In genomic region chr17:15088166-15088565, GRCm38 (mm10) we compare ENCODE assay signal across 12 mouse cellular contexts. TPM values are rescaled to one million over a fixed set of nuclear protein-coding genes. Genes with fewer than 3 reads are reported as not detected.
DNase-seq lines count a peak whose midpoint lies in the region; ATAC-seq and TF ChIP-seq lines count a peak whose summit lies in the region.
"Had no signal": no experiment of that assay in that cellular context is flagged by ENCODE, and none has a peak within 500 bp of the region (broad histone marks: within the 10 kb centered on the region; RNA-seq: fewer than 3 reads in every experiment).

No protein-coding gene starts in this region.

- WGBS in cerebellum, adult 2 months, result 15% methylated on average over 2 of the region's 2 CpGs
- 32% methylated on average over 2 of the region's 2 CpGs for WGBS in hindbrain, embryonic 10.5 days
- 20% methylated on average over 2 of the region's 2 CpGs for WGBS in midbrain, embryonic 14.5 days

- H3K4me2 ChIP-seq in CH12.LX (ENCODE audit: insufficient read depth, low read depth, poor library complexity, severe bottlenecking), result peak overlapping the region; percentile 26
- H3K4me2 ChIP-seq in midbrain, embryonic 14.5 days (ENCODE audit: low read length), result no peak overlapping the region

- TF ChIP-seq POLR2A in cerebellum, adult 2 months (IDR thresholded peaks at IDR 0.05; ENCODE audit: borderline replicate concordance, insufficient read depth, low read length), result no peak
- TF ChIP-seq POLR2A in CH12.LX (IDR thresholded peaks at IDR 0.05; ENCODE audit: low read depth, low read length), result no peak

- H3K27ac ChIP-seq in cerebellum, adult 2 months (ENCODE audit: insufficient read depth, low read length), result no peak overlapping the region
- H3K27ac ChIP-seq in CH12.LX (ENCODE audit: insufficient read depth, low read depth), result no peak overlapping the region
- H3K27ac ChIP-seq in hindbrain, embryonic 10.5 days, result peak overlapping the region; percentile 68
- peak overlapping the region; percentile 57 for H3K27ac ChIP-seq in midbrain, embryonic 14.5 days (replicated peaks; ENCODE audit: low read depth, low read length)
- H3K27ac ChIP-seq: left cerebral cortex, adult 2 months had no signal

- H3K4me1 ChIP-seq in cerebellum, adult 2 months (ENCODE audit: control insufficient read depth, insufficient read depth, low read length), result peaks cover 5% of the 10 kb centered on the region; the same call in 1 of the 2 replicates
- peaks cover 7 to 28% of the 10 kb centered on the region in 2 experiments; a peak in 3 of 4 replicates for H3K4me1 ChIP-seq in CH12.LX (ENCODE audit: control insufficient read depth in 1 of 2, insufficient read depth in 2 of 2)
- H3K4me1 ChIP-seq in hindbrain, embryonic 10.5 days (replicated peaks), result peaks cover 27% of the 10 kb centered on the region
- H3K4me1 ChIP-seq in midbrain, embryonic 14.5 days (ENCODE audit: control insufficient read depth, insufficient read depth, low read length), result peaks cover 16% of the 10 kb centered on the region; the same call in 1 of the 2 replicates

- no peak for TF ChIP-seq EP300 in CH12.LX (IDR thresholded peaks at IDR 0.05; ENCODE audit: low read length)

- TF ChIP-seq RAD21 in CH12.LX (IDR thresholded peaks at IDR 0.05; ENCODE audit: low read depth, low read length), result no peak

- ATAC-seq in cerebellum, adult (ENCODE audit: insufficient number of reproducible peaks, low FRiP score, low TSS enrichment), result peak; percentile 57
- ATAC-seq in midbrain, embryonic 14.5 days (ENCODE audit: low FRiP score, low TSS enrichment), result peak; percentile 32; the same call in 1 of the 2 replicates
- no peak for ATAC-seq in erythroblast, adult 5-6 weeks (replicated peaks; ENCODE audit: low FRiP score, poor library complexity, severe bottlenecking)
- ATAC-seq: Patski had no signal

- H3K36me3 ChIP-seq in CH12.LX (replicated peaks in 1 of 2; ENCODE audit: control insufficient read depth in 1 of 2, insufficient read depth in 1 of 2, low read length in 1 of 2), result no peaks in the 10 kb centered on the region
- no peaks in the 10 kb centered on the region for H3K36me3 ChIP-seq in hindbrain, embryonic 10.5 days
- no peaks in the 10 kb centered on the region for H3K36me3 ChIP-seq in midbrain, embryonic 14.5 days (ENCODE audit: control insufficient read depth, insufficient read depth, low read length)

- dilution Hi-C loops in CH12.LX (cut with MboI; ENCODE audit: extremely low pct_ligation_motif_present, extremely low pct_unique_long_range_greater_than_20kb, low sequenced_read_pairs), result no loop called here

- no peaks in the 10 kb centered on the region; the same call in 1 of the 2 replicates for H3K27me3 ChIP-seq in cerebellum, adult 2 months (ENCODE audit: control insufficient read depth, insufficient read depth, low read length)
- H3K27me3 ChIP-seq in CH12.LX (replicated peaks), result no peaks in the 10 kb centered on the region
- H3K27me3 ChIP-seq in hindbrain, embryonic 10.5 days (ENCODE audit: insufficient read depth, poor library complexity, severe bottlenecking), result peaks cover 27% of the 10 kb centered on the region
- H3K27me3 ChIP-seq in midbrain, embryonic 14.5 days (ENCODE audit: control insufficient read depth, insufficient read depth, low read length), result no peaks in the 10 kb centered on the region

- DNase-seq in cerebellum, adult 2 months, result no peak
- peak; percentile 55 for DNase-seq in CH12.LX (ENCODE audit: extremely low read depth)
- DNase-seq in hindbrain, embryonic 10.5 days (ENCODE audit: low spot score), result no peak
- peak; percentile 45 for DNase-seq in midbrain, embryonic 14.5 days
- DNase-seq in thymus, postnatal 14 days, result no peak
- DNase-seq in lung, adult 18-20 months, result no peak
- DNase-seq: kidney, adult 2 months; lung, postnatal 10 days had no signal

- no peaks in the 10 kb centered on the region for H3K9me3 ChIP-seq in CH12.LX (replicated peaks; ENCODE audit: low read length)
- no peaks in the 10 kb centered on the region for H3K9me3 ChIP-seq in hindbrain, embryonic 10.5 days
- no peaks in the 10 kb centered on the region for H3K9me3 ChIP-seq in midbrain, embryonic 14.5 days (ENCODE audit: control insufficient read depth, low read length)

- TF ChIP-seq CTCF in cerebellum, adult 2 months (IDR thresholded peaks at IDR 0.05; ENCODE audit: borderline replicate concordance, insufficient read depth, low read depth, low read length), result no peak
- TF ChIP-seq CTCF in CH12.LX (conservative IDR thresholded peaks at IDR 0.05 in 1 of 2, IDR thresholded peaks at IDR 0.05 in 1 of 2; ENCODE audit: low read depth in 2 of 2, low read length in 2 of 2), result no peak

- no peaks in the 10 kb centered on the region for H3K79me2 ChIP-seq in CH12.LX (replicated peaks; ENCODE audit: control insufficient read depth, extremely low read depth, insufficient read depth, poor library complexity, severe bottlenecking)

- H3K4me3 ChIP-seq in cerebellum, adult 2 months (replicated peaks; ENCODE audit: insufficient read depth, low read depth, low read length), result no peak overlapping the region
- H3K4me3 ChIP-seq in CH12.LX (replicated peaks in 1 of 3; ENCODE audit: low read depth in 2 of 3, low read length in 2 of 3, poor library complexity in 1 of 3), result no peak overlapping the region
- no peak overlapping the region for H3K4me3 ChIP-seq in hindbrain, embryonic 10.5 days
- no peak overlapping the region for H3K4me3 ChIP-seq in midbrain, embryonic 14.5 days (replicated peaks; ENCODE audit: low read depth, low read length)
- H3K4me3 ChIP-seq: left cerebral cortex, adult 2 months had no signal

- in situ Hi-C loops in CH12.LX (cut with MboI; ENCODE audit: low pct_ligation_motif_present, low pct_unique_long_range_greater_than_20kb, low sequenced_read_pairs), result no loop called here

- no peak overlapping the region for H3K9ac ChIP-seq in CH12.LX (ENCODE audit: insufficient read depth, low read depth)
- H3K9ac ChIP-seq in midbrain, embryonic 14.5 days (replicated peaks; ENCODE audit: low read length), result no peak overlapping the region

TF ChIP-seq in CH12.LX, 34 proteins besides CTCF, POLR2A, EP300 and RAD21:
- TF ChIP-seq SMC3 (IDR thresholded peaks at IDR 0.05; ENCODE audit: low read depth, low read length) (no peak), E2F4 (IDR thresholded peaks at IDR 0.05; ENCODE audit: insufficient replicate concordance, low read depth, low read length) (no peak), BHLHE40 (IDR thresholded peaks at IDR 0.05; ENCODE audit: low read depth, low read length) (peak; percentile 21; the same call in 1 of the 2 replicates), ETS1 (conservative IDR thresholded peaks at IDR 0.05; ENCODE audit: low read depth, low read length) (no peak), ZMIZ1 (IDR thresholded peaks at IDR 0.05; ENCODE audit: low read depth, low read length) (no peak), TBP (conservative IDR thresholded peaks at IDR 0.05; ENCODE audit: low read depth, low read length) (no peak)

RNA-seq across cellular contexts. Expression of gene Gm3448, which starts 46.8 kb away (rescaled TPM):
- polyA plus RNA-seq in cerebellum, adult 2 months (2012; rRNA removed), result 3.4 and 4.5 TPM in 2 replicates
- total RNA-seq in CH12.LX (2012; rRNA removed) (3.9 and 4.2 TPM in 2 replicates), CH12.LX (2014; rRNA removed) (3.8 and 4.8 TPM in 2 replicates)
- 1.2 and 2.0 TPM in 2 replicates for polyA plus RNA-seq in CH12.LX (2012; ENCODE audit: insufficient read length, low read depth)
- 4.1 and 4.4 TPM in 2 replicates for polyA plus RNA-seq in hindbrain, embryonic 10.5 days (2016; fragmentation: Nextera tagmentation; extraction: Ambion mirVana)
- polyA plus RNA-seq in midbrain, embryonic 14.5 days (2014; fragmentation: Nextera tagmentation; extraction: Ambion mirVana), result 3.9 and 4.3 TPM in 2 replicates
- 1.0 TPM in 1 of 2 replicates, not detected in the other for total RNA-seq in erythroblast, adult 5-6 weeks (2015; ENCODE audit: low replicate concordance)
- 2.4 and 4.8 TPM in 2 replicates for total RNA-seq in erythroblast, adult 5-6 weeks (2017; ENCODE audit: low replicate concordance)

RNA-seq across cellular contexts. Expression of gene Tcte3, which starts 46.9 kb away (rescaled TPM):
- polyA plus RNA-seq in cerebellum, adult 2 months (2012; rRNA removed), result not detected in 2 replicates
- total RNA-seq in CH12.LX (2012; rRNA removed), result 1.9 and 2.9 TPM in 2 replicates
- 1.00 TPM in 1 of 2 replicates, not detected in the other for total RNA-seq in CH12.LX (2014; rRNA removed)
- 4.2 and 5.8 TPM in 2 replicates for polyA plus RNA-seq in CH12.LX (2012; ENCODE audit: insufficient read length, low read depth)
- polyA plus RNA-seq in hindbrain, embryonic 10.5 days (2016; fragmentation: Nextera tagmentation; extraction: Ambion mirVana), result 0.72 TPM in 1 of 2 replicates, not detected in the other
- polyA plus RNA-seq in midbrain, embryonic 14.5 days (2014; fragmentation: Nextera tagmentation; extraction: Ambion mirVana), result 0.46 and 1.1 TPM in 2 replicates
- total RNA-seq in erythroblast, adult 5-6 weeks (2015; ENCODE audit: low replicate concordance), result not detected in 2 replicates
- total RNA-seq in erythroblast, adult 5-6 weeks (2017; ENCODE audit: low replicate concordance), result not detected in 2 replicates
- polyA plus RNA-seq: kidney, adult 2 months had no signal

RNA-seq across cellular contexts. Expression of gene Ermard, which starts 47.2 kb away (rescaled TPM):
- polyA plus RNA-seq in cerebellum, adult 2 months (2012; rRNA removed), result 107 and 119 TPM in 2 replicates
- total RNA-seq in CH12.LX (2012; rRNA removed) (37.1 and 38.8 TPM in 2 replicates), CH12.LX (2014; rRNA removed) (32.0 and 45.6 TPM in 2 replicates)
- 39.5 and 45.6 TPM in 2 replicates for polyA plus RNA-seq in CH12.LX (2012; ENCODE audit: insufficient read length, low read depth)
- 89.6 and 92.5 TPM in 2 replicates for polyA plus RNA-seq in hindbrain, embryonic 10.5 days (2016; fragmentation: Nextera tagmentation; extraction: Ambion mirVana)
- polyA plus RNA-seq in midbrain, embryonic 14.5 days (2014; fragmentation: Nextera tagmentation; extraction: Ambion mirVana), result 62.0 and 71.3 TPM in 2 replicates
- total RNA-seq in erythroblast, adult 5-6 weeks (2015; ENCODE audit: low replicate concordance), result 35.0 and 43.1 TPM in 2 replicates
- 17.9 and 28.6 TPM in 2 replicates for total RNA-seq in erythroblast, adult 5-6 weeks (2017; ENCODE audit: low replicate concordance)

Comparison
In these comparisons a context has a peak if more than half of its experiments do, and no peak if none do; other contexts are left out.
1. DNase-seq: peak in CH12.LX (single experiment) and midbrain, embryonic 14.5 days (single experiment); none in cerebellum, adult 2 months (0 of 2), hindbrain, embryonic 10.5 days (single experiment), thymus, postnatal 14 days (single experiment) and lung, adult 18-20 months (0 of 2).
2. H3K27ac ChIP-seq: peak in hindbrain, embryonic 10.5 days (single experiment) and midbrain, embryonic 14.5 days (single experiment); none in cerebellum, adult 2 months (single experiment) and CH12.LX (single experiment).